Mouse (Mus musculus) stomach, postnatal 0 days (tissue): ENCODE data around the gene Myh15. TPM values are rescaled to one million over a fixed set of nuclear protein-coding genes. Genes with fewer than 3 reads are reported as not detected.
A peak's percentile ranks its signal among the peaks of the same experiment; 100 is the strongest.

ENCODE experiments used
- ATAC-seq: fragments of 200-750 bp; cut with Nextera tagmentation; 2 replicates; pipeline ENCODE4 v1.8.0; 2017; ENCODE audit not compliant: low FRiP score, low TSS enrichment
- DNase-seq: peaks from one replicate; pipeline ENCODE4 v3.0.0-alpha.2; 2016; ENCODE audit warnings: low spot score
- H3K27ac ChIP-seq: fragments of 300-500 bp; sonication (generic); replicated peaks from 2 replicates; pipeline ENCODE4 v1.5.1; 2014; ENCODE audit warnings: mild to moderate bottlenecking, control low read depth
- H3K27me3 ChIP-seq: fragments of 300-500 bp; sonication (generic); 2 replicates; pipeline ENCODE4 v1.6.1; 2014; ENCODE audit warnings: low read length; ENCODE audit not compliant: control insufficient read depth, insufficient read depth
- H3K36me3 ChIP-seq: fragments of 300-500 bp; sonication (generic); 2 replicates; pipeline ENCODE4 v1.6.1; 2014; ENCODE audit warnings: low read length, mixed read lengths; ENCODE audit not compliant: control insufficient read depth, insufficient read depth
- H3K4me1 ChIP-seq: fragments of 300-500 bp; sonication (generic); replicated peaks from 2 replicates; pipeline ENCODE4 v1.6.1; 2014; ENCODE audit warnings: antibody characterized with exemption; ENCODE audit not compliant: control insufficient read depth, insufficient read depth
- H3K4me2 ChIP-seq: fragments of 300-500 bp; sonication (generic); replicated peaks from 2 replicates; pipeline ENCODE4 v1.6.1; 2014; ENCODE audit warnings: low read depth, mild to moderate bottlenecking, control low read depth, moderate library complexity
- H3K4me3 ChIP-seq: fragments of 300-500 bp; sonication (generic); 2 replicates; pipeline ENCODE4 v1.5.1; 2014; ENCODE audit warnings: low read depth, low read length, control low read depth
- H3K9ac ChIP-seq: fragments of 300-500 bp; sonication (generic); 2 replicates; pipeline ENCODE4 v1.6.1; 2014; ENCODE audit warnings: mild to moderate bottlenecking, low read length, control low read depth, mixed read lengths
- H3K9me3 ChIP-seq: fragments of 300-500 bp; sonication (generic); 2 replicates; pipeline ENCODE4 v1.6.1; 2016; ENCODE audit warnings: low read length; ENCODE audit not compliant: control insufficient read depth
- CTCF ChIP-seq: IDR thresholded peaks from 2 replicates; pipeline ENCODE4 v1.5.1; 2016; ENCODE audit warnings: antibody characterized with exemption, low read depth, mild to moderate bottlenecking, moderate library complexity
- EP300 ChIP-seq: optimal IDR thresholded peaks from 2 replicates; pipeline ENCODE3; 2016; ENCODE audit warnings: antibody characterized with exemption
- WGBS: fragments of 180-500 bp; shearing (Covaris S2); extraction: QIAGEN DNeasy Blood & Tissue Kit; methylation state at CpG from one replicate; pipeline ENCODE4 v1.1.7; 2014; 5-methylcytosine and 5-hydroxymethylcytosine counted together
- polyA plus RNA-seq: library from polyadenylated mRNA; unstranded; fragments of >200 nt; fragmentation: Nextera tagmentation; extraction: Ambion mirVana; gene quantifications from 2 replicates; pipeline ENCODE4 v1.2.1, GENCODE M21; 2015

Gene Myh15
- polyA plus RNA-seq, 1 experiment from 2014 or later: not detected

DNA sequence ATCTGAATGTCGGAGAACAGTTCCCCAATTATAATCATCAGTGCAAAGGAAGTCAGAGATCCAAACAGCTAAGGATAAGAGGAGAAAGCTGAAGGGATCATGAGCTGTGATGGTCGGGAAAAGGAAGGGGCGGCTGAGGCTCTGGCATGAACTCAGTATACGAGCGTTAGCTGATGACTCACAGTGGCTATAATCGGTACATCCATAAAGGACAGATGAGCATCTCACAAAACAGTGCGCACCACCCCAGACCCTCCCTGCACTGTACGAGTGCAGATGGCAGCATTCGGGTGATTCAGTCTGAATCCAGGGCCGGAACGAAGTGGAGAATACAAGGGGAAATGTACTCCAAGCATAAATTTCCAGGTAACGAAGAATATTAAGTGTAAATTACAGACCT lies 110.0 kb downstream of the Myh15 start:
- TF ChIP-seq EP300 (no peak), CTCF (no peak)
- H3K9me3 ChIP-seq: no peaks in the 10 kb centered on the region

DNA sequence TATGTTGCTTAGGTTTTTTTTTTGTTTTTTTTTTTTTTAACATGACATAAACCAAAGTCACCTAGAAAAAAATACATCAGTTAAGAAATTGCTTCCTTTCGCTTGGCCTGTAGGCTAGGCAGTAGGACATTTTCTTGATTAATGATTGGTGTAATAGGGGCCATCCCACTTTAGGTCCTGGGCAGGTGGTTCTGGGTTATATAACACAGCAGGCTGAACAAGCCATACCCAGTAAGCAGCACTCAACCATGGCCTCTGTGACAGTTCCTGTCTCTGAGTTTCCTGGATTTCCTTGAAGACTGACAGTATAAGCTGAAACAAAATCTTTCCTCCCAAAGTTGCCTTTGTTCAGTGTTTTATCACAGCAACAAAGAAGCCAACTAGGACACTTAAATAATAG lies 117.8 kb downstream of the Myh15 start:
- Histone ChIP-seq H3K27me3 (no peaks in the 10 kb centered on the region), H3K9me3 (no peaks in the 10 kb centered on the region), H3K4me1 (no peaks in the 10 kb centered on the region), H3K9ac (no peak overlapping the region), H3K36me3 (no peaks in the 10 kb centered on the region), H3K4me2 (no peak overlapping the region), H3K4me3 (no peak overlapping the region), H3K27ac (no peak overlapping the region)
- TF ChIP-seq CTCF: no peak
- ATAC-seq (no peak), DNase-seq (no peak)
- 75% methylated on average over 1 of the region's 1 CpGs for WGBS

More for the DNA sequence above, 110.0 kb downstream of the Myh15 start:
- Histone ChIP-seq H3K9ac (no peak overlapping the region), H3K4me1 (no peaks in the 10 kb centered on the region), H3K27me3 (no peaks in the 10 kb centered on the region), H3K4me3 (no peak overlapping the region), H3K27ac (no peak overlapping the region), H3K4me2 (no peak overlapping the region), H3K36me3 (no peaks in the 10 kb centered on the region)
- ATAC-seq (no peak), DNase-seq (no peak)
- whole genome bisulfite sequencing: 71% methylated on average over 12 of the region's 12 CpGs

DNA sequence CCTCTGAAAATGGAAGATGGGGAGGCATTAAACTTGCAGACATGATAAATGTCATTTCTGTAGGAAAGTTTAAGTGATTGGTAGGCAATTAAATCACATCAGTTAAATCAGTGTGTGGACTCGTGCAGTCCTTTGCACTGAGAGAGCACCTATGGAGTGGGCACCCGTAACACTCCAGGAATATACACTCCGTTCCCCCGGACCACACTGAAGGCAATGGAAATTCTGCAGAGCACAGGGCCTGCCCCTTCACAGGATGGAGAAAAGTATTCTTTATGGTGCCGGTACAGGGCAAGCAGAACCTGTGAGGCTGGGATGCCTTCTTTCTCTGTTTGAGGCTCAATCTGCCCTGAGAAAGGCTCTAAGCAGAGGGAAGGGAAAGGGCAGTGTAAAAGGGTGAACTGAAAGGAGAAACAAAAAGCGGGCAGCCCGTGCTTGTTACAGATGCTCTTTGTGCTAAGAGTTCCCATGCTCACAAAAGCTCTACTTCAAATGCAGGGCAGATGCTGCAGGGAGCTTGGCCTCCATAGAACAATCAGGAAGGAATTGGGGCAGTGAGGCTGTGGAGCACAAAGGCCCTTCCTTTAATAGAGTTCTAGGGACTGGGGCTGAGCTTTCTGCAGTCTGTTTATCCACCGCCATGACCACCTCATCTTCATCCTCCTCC lies 118.6 kb downstream of the Myh15 start:
- ATAC-seq (no peak), DNase-seq (no peak)
- H3K4me3 ChIP-seq: no peak overlapping the region
- H3K27me3 ChIP-seq: no peaks in the 10 kb centered on the region
- H3K4me2 ChIP-seq: no peak overlapping the region
- 87% methylated on average over 8 of the region's 8 CpGs for WGBS
- H3K27ac ChIP-seq: no peak overlapping the region
- no peak for TF ChIP-seq EP300
- no peak for TF ChIP-seq CTCF
- H3K9me3 ChIP-seq: no peaks in the 10 kb centered on the region
- H3K36me3 ChIP-seq: no peaks in the 10 kb centered on the region
- no peak overlapping the region for H3K9ac ChIP-seq
- H3K4me1 ChIP-seq: no peaks in the 10 kb centered on the region

DNA sequence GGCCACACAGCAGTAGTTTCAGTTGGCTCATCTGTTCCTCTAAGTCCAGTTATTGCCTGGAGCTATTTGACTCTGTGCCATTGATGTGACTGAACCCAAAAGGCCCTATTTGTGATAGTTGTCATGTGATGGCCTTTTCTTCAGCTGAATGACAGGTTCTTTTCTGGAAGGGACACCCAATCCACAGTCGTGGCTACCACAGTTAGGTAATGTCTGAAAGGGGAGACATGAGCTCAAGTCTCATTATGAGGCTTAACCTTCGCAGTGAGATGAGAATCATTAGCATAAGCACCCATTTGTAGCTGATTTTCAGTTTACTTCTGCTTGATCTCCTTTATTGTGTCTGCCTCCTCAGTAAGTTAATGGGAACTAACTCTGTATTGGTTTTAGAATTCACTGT lies 136.2 kb downstream of the Myh15 start:
- 64% methylated on average over 2 of the region's 2 CpGs for WGBS
- DNase-seq (no peak), ATAC-seq (no peak)
- Histone ChIP-seq H3K4me3 (no peak overlapping the region), H3K36me3 (no peaks in the 10 kb centered on the region), H3K9me3 (no peaks in the 10 kb centered on the region), H3K4me1 (no peaks in the 10 kb centered on the region), H3K4me2 (no peak overlapping the region), H3K27me3 (no peaks in the 10 kb centered on the region), H3K9ac (no peak overlapping the region), H3K27ac (no peak overlapping the region)
- TF ChIP-seq EP300: no peak
- no peak for TF ChIP-seq CTCF

DNA sequence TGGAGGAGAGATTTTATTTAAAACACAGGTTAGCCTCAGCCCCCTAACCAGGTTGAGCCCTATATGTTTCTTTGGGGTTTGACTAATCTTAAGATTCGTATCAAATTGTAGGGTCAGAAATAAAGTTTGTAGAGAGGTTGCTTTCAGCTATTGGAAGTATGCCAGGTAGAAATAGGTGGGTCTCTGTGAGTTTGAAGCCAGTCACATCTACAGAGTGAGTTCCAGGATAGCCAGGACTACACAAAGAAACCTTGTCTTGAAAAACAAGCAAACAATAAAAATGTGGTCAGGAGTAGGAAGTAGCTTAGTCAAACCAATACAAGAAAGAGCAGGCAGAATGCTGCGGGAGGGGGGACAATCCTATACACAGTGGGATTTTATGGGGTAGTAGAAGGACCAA lies 136.7 kb downstream of the Myh15 start:
- H3K4me3 ChIP-seq: no peak overlapping the region
- no peak overlapping the region for H3K4me2 ChIP-seq
- no peaks in the 10 kb centered on the region for H3K9me3 ChIP-seq
- WGBS: 75% methylated on average over 2 of the region's 2 CpGs
- TF ChIP-seq EP300 (no peak), CTCF (no peak)
- no peak overlapping the region for H3K27ac ChIP-seq
- H3K4me1 ChIP-seq: no peaks in the 10 kb centered on the region
- no peak overlapping the region for H3K9ac ChIP-seq
- H3K36me3 ChIP-seq: no peaks in the 10 kb centered on the region
- no peaks in the 10 kb centered on the region for H3K27me3 ChIP-seq
- ATAC-seq (no peak), DNase-seq (no peak)

DNA sequence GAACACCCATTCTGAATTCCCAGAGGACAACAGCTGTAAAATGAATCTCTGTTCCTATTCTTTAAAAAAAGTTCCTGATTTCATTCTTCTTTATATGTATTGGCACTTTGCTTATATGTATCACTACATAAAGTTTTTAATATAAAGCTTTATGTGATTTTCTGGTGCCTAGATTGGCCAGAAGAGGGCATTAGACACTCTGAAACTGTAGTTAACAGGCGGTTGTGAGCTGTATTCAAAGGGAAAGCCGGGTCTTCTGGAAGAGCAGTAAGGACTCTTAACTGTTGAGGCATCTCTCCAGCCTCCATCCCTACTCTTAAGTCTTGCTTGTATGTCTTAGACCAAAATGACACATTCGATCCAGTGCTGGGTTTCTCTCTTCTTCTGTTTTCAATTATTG lies 139.0 kb downstream of the Myh15 start:
- H3K27me3 ChIP-seq: no peaks in the 10 kb centered on the region
- H3K9ac ChIP-seq: no peak overlapping the region
- DNase-seq (no peak), ATAC-seq (no peak)
- H3K27ac ChIP-seq: no peak overlapping the region
- no peaks in the 10 kb centered on the region for H3K36me3 ChIP-seq
- no peak overlapping the region for H3K4me2 ChIP-seq
- TF ChIP-seq CTCF (peak; percentile 48), EP300 (no peak)
- no peaks in the 10 kb centered on the region for H3K4me1 ChIP-seq
- 55% methylated on average over 3 of the region's 3 CpGs for WGBS
- no peaks in the 10 kb centered on the region for H3K9me3 ChIP-seq
- H3K4me3 ChIP-seq: no peak overlapping the region
